Mouse (Mus musculus): ENCODE data around the gene Olfr1014. TPM values are rescaled to one million over a fixed set of nuclear protein-coding genes. Genes with fewer than 3 reads are reported as not detected.
A peak's percentile ranks its signal among the peaks of the same experiment; 100 is the strongest.

Gene Olfr1014
- total RNA-seq (2021): not detected
- long read RNA-seq, experiment 1: 0 reads
- long read RNA-seq, experiment 2: 0 reads

DNA sequence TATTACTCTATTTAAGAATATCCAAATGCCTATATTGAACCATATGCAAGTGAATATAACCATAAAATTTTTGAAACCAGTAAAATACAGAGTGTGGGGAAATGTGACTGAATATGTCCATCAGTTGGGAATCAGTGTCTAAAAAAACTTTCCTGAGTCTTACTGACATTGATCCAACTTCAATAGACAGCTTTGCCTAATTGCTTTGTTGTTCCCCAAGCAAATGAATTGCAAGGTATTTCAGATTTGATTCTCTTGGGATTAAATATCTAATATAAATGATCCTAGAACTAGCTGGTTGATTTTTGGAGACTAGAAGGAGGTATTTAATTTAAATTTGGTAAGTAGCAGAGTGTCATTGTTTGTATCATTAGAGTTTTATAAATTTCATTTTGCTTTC, at the start of gene Olfr1014:
Gene Olfr1014 (plus strand): TSS at position 301 of the 400 bp plus-strand sequence.
- no peak for TF ChIP-seq CTCF (IDR thresholded peaks at IDR 0.05)
- intact Hi-C loops (cut with DNase I): no loop called here
- DNase-seq: no peak
- Histone ChIP-seq H3K4me3 (no peak within 1 kb of the TSS), H3K27ac (no peak within 1 kb of the TSS)

DNA sequence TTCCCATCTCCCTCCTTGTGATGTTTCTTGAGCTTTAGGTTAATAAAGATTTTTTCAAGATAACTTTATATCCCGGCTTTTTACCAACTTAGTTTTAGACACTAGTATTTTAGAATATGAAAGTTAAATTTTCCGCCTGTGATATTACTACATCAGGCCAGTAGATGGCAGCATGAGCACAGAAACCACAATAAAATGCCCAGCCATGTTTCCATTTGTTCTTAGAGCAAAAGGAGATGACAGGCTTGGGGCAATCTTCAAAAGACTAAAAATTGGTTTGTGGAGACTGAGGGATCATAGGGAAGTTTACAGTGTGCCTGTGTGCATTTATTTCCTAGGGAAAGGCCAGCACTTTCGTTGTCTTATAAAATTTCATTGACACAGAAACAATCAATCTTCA, 46.7 kb upstream of the Olfr1014 start:
- TF ChIP-seq CTCF (IDR thresholded peaks at IDR 0.05): peak; percentile 65
- DNase-seq: no peak
- H3K27ac ChIP-seq: no peak overlapping the region
- intact Hi-C loops (cut with DNase I): loop anchor here (5.0 kb wide), 1 partner anchor 737 kb away; no protein-coding TSS in a partner anchor
- no peak overlapping the region for H3K4me3 ChIP-seq

DNA sequence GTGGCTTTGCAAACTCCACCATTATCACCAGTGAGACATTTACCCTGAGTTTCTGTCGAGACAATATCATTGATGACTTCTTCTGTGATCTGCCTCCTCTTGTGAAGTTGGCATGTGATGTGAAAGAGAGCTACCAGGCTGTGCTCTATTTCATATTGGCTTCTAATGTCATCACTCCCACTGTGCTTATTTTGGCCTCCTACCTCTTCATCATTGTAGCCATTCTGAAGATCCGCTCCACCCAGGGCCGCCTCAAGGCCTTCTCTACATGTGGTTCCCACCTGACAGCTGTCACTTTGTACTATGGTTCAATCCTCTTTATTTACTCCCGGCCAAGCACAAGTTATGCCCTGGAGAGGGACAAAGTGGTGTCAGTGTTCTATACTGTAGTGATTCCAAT, 18.7 kb upstream of the Olfr1014 start:
- TF ChIP-seq CTCF (IDR thresholded peaks at IDR 0.05): no peak
- DNase-seq: no peak
- intact Hi-C loops (cut with DNase I): no loop called here
- no peak overlapping the region for H3K4me3 ChIP-seq
- H3K27ac ChIP-seq: no peak overlapping the region

DNA sequence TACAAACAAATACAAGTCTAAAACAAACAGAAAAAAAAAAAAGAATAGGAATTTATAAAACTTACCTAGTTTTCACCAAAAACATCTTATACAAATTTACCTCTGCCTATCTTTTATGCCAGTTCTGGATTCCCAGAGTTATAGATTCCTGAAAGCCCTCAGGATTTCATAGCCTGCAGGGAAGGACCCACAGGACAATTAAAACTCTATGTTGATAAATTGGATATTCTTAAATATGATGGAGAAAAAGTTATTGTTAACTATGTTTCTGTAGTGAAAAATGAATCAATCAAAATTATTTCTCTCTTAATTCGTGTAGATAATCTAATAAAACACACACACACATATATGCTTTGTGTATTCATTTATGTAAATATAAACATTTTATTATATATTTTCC, 9.8 kb upstream of the Olfr1014 start, which contains the start of gene Olfr1012:
Gene Olfr1012 (minus strand): TSS at position 101 of the 400 bp plus-strand sequence.
- TF ChIP-seq CTCF (IDR thresholded peaks at IDR 0.05): no peak
- DNase-seq: no peak
- intact Hi-C loops (cut with DNase I): no loop called here
- H3K4me3 ChIP-seq: no peak within 1 kb of the TSS
- H3K27ac ChIP-seq: no peak within 1 kb of the TSS

DNA sequence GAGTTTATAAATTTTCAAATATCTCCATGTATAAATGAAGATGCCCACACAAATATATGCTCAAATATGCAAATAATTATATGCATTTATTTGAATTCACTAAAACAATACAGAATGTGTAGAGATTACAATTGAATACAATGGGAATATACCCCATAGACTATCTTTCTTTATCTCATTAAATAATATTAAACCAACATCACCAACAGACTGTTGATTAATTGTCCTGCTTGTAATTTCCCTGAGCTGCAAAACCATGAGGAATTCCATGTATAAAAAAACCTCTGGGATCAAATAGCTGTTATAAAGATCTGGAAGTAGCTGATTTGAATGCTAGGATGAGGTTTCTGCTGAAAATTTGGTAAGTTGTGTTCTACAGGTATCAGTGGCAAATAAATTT, 5.7 kb upstream of the Olfr1014 start, which contains the start of gene Olfr1013:
Gene Olfr1013 (plus strand): TSS at position 301 of the 400 bp plus-strand sequence.
- Histone ChIP-seq H3K4me3 (no peak within 1 kb of the TSS), H3K27ac (no peak within 1 kb of the TSS)
- no peak for DNase-seq
- intact Hi-C loops (cut with DNase I): no loop called here
- no peak for TF ChIP-seq CTCF (IDR thresholded peaks at IDR 0.05)

DNA sequence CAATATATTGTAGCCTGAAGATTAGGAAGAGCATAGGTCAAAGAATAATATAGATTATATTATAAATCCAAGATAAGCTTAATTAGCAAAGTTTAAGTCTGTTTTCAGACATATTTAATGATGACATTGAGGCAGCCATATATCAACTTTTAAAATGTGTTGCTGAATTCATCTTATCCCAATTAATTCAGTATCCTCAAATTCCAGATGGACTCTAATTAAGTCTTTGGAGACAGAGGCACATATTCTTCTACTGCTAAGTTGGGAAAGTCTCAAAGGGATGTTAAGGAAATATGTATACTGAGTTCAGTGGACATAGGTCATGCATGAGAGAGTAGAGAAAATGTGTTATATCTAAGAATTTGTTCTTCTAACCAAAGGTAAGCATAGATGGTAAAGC, 9.2 kb downstream of the Olfr1014 start, which contains the start of gene Olfr1015:
Gene Olfr1015 (plus strand): TSS at position 301 of the 400 bp plus-strand sequence.
- no peak for TF ChIP-seq CTCF (IDR thresholded peaks at IDR 0.05)
- H3K4me3 ChIP-seq: no peak within 1 kb of the TSS
- H3K27ac ChIP-seq: no peak within 1 kb of the TSS
- intact Hi-C loops (cut with DNase I): no loop called here
- no peak for DNase-seq

DNA sequence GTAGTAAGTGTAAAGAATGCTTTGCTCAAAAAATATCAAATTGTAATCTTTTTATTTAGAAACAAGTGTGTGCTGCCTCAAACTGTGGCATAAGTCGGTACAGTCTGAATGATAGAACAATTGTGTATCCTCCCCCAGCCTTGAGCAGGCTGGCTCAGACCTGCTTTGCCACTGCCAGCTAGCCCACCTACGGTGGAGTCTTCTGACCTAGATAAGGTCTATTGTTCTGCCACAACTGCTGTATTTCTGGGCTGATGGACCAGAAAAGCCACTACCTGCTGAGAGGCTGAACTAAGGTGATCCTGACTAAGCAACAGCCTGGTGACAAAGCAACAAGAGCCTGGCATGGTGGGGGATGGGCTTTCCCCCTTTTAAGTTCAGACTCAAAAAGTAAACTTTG, 19.8 kb downstream of the Olfr1014 start:
- no peak for TF ChIP-seq CTCF (IDR thresholded peaks at IDR 0.05)
- Histone ChIP-seq H3K27ac (no peak overlapping the region), H3K4me3 (no peak overlapping the region)
- DNase-seq: no peak
- intact Hi-C loops (cut with DNase I): no loop called here

DNA sequence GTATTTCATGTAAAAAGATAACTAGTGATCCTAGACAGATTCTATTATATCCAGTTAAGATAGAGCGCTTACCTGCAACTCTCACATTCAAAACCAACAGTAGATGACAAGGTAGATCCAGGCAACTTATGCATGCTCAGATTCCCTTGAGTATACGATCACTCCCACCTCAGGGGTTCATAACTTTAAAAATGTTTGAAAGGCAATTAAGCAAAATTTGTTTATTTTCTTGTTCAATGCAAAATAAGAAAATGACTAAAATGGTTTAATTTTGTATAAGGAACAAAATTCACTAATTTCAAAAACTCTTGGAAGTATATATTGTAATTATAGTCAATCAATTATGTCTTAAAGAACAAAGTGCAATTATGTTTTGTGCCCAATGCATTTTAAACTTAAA, 29.9 kb downstream of the Olfr1014 start, which contains the start of gene Olfr1016:
Gene Olfr1016 (minus strand): TSS at position 101 of the 400 bp plus-strand sequence.
- no peak within 1 kb of the TSS for H3K4me3 ChIP-seq
- intact Hi-C loops (cut with DNase I): no loop called here
- no peak for DNase-seq
- no peak for TF ChIP-seq CTCF (IDR thresholded peaks at IDR 0.05)
- H3K27ac ChIP-seq: no peak within 1 kb of the TSS

DNA sequence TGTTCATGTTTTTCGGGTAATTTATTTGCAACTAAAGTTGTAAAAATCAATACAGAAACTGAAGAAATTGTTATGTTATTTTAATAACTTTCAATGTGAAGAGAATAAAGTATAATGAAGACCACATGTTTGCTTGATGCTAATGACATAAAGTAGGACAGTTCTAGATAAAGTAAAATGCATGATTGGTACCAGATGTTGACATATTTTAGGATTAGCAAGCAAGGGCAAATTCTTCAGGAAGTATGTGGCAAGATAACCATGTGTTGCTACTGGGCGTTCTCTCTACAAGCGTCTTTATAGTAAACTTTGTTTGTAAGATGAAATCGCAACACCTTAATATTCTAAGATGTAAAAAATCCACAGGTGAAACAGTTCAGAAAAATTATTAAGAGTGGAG, 32.0 kb downstream of the Olfr1014 start:
- no peak for TF ChIP-seq CTCF (IDR thresholded peaks at IDR 0.05)
- intact Hi-C loops (cut with DNase I): no loop called here
- no peak overlapping the region for H3K27ac ChIP-seq
- DNase-seq: no peak
- no peak overlapping the region for H3K4me3 ChIP-seq

DNA sequence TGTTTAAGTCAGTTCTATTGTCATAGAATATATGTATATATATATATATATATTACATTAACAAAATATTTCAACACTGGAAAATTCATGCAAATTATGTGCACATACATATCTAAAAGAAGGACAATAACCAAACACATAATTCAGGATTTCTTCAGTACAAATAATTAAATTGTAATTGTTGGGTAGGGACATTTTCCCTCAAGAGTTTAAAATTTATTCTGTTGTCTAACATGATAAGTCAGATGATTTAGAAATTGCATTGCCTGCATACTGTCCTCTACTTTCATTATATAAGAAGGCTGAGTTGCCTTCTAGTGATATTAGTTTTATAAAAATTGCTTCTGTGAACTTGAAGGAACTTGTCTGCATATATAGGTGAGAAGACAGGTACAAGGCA, 45.7 kb downstream of the Olfr1014 start, which contains the start of gene Olfr1018:
Gene Olfr1018 (plus strand): TSS at position 301 of the 400 bp plus-strand sequence.
- Histone ChIP-seq H3K4me3 (no peak within 1 kb of the TSS), H3K27ac (no peak within 1 kb of the TSS)
- no peak for DNase-seq
- intact Hi-C loops (cut with DNase I): no loop called here
- no peak for TF ChIP-seq CTCF (IDR thresholded peaks at IDR 0.05)

Other genes with a start within 250 kb of the Olfr1014 start
- gene Olfr996, start 193.5 kb upstream of the Olfr1014 start, total RNA-seq (2021): not detected
- gene Olfr998, start 183.8 kb upstream of the Olfr1014 start, total RNA-seq (2021): not detected
- not detected for gene Olfr1000, start 160.8 kb upstream of the Olfr1014 start, total RNA-seq (2021)
- not detected for gene Olfr1002, start 122.0 kb upstream of the Olfr1014 start, total RNA-seq (2021)
- gene Olfr154, start 108.3 kb upstream of the Olfr1014 start, total RNA-seq (2021): not detected
- gene Olfr1006, start 93.9 kb upstream of the Olfr1014 start, total RNA-seq (2021): not detected
- gene Olfr1008, start 83.3 kb upstream of the Olfr1014 start, total RNA-seq (2021): not detected
- gene Olfr1009, start 57.3 kb upstream of the Olfr1014 start, total RNA-seq (2021): not detected
- not detected for gene Olfr1012, start 9.9 kb upstream of the Olfr1014 start, total RNA-seq (2021)
- not detected for gene Olfr1013, start 5.6 kb upstream of the Olfr1014 start, total RNA-seq (2021)
- not detected for gene Olfr1015, start 9.3 kb downstream of the Olfr1014 start, total RNA-seq (2021)
- not detected for gene Olfr1016, start 29.8 kb downstream of the Olfr1014 start, total RNA-seq (2021)
- gene Olfr1018, start 45.8 kb downstream of the Olfr1014 start, total RNA-seq (2021): not detected
- not detected for gene Olfr1019, start 72.8 kb downstream of the Olfr1014 start, total RNA-seq (2021)
- gene Olfr1020, start 74.3 kb downstream of the Olfr1014 start, total RNA-seq (2021): not detected
- not detected for gene Olfr1022, start 95.9 kb downstream of the Olfr1014 start, total RNA-seq (2021)
- not detected for gene Olfr1023, start 112.9 kb downstream of the Olfr1014 start, total RNA-seq (2021)
- not detected for gene Olfr1024, start 132.3 kb downstream of the Olfr1014 start, total RNA-seq (2021)
- gene Olfr1025-ps1, start 142.5 kb downstream of the Olfr1014 start, total RNA-seq (2021): not detected
- gene Olfr1026, start 148.8 kb downstream of the Olfr1014 start, total RNA-seq (2021): not detected
- gene Olfr1028, start 177.7 kb downstream of the Olfr1014 start, total RNA-seq (2021): not detected
- not detected for gene Olfr1029, start 201.2 kb downstream of the Olfr1014 start, total RNA-seq (2021)
- not detected for gene Olfr1030, start 206.6 kb downstream of the Olfr1014 start, total RNA-seq (2021)
- gene Olfr1031, start 217.6 kb downstream of the Olfr1014 start, total RNA-seq (2021): not detected
- gene Olfr1032, start 232.8 kb downstream of the Olfr1014 start, total RNA-seq (2021): not detected
- gene Olfr1033, start 247.9 kb downstream of the Olfr1014 start, total RNA-seq (2021): under 1 TPM in 1 of 2 experiments, not detected in 1; 0.14 TPM